Mouse (Mus musculus): Measurements from ENCODE around the gene Tmc6.

GRCm38 (mm10) chr11:117813867-117814266 lies 31.9 kb upstream of the Tmc6 start:
- TF ChIP-seq CTCF (IDR thresholded peaks at IDR 0.05; ENCODE audit: low read depth) (no peak), EP300 (IDR thresholded peaks at IDR 0.05; ENCODE audit: low read depth) (no peak)

Data from liver, postnatal 0 days (tissue).